ENCODE assay signal across 8 mouse cellular contexts in genomic region chr14:61648685-61649504, GRCm38 (mm10). TPM values are rescaled to one million over a fixed set of nuclear protein-coding genes. Genes with fewer than 3 reads are reported as not detected.
DNase-seq lines count a peak whose midpoint lies in the region; ATAC-seq and TF ChIP-seq lines count a peak whose summit lies in the region.

No protein-coding gene starts in this region.

- TF ChIP-seq CTCF in bone marrow macrophage, adult 2 months (IDR thresholded peaks at IDR 0.05; ENCODE audit: low read depth, low read length), result no peak
- TF ChIP-seq CTCF in embryonic fibroblast, embryonic 13.5 days (IDR thresholded peaks at IDR 0.05; ENCODE audit: borderline replicate concordance, insufficient read depth, low read length), result no peak

- peak overlapping the region; percentile 90 for H3K4me3 ChIP-seq in bone marrow macrophage, adult 2 months (ENCODE audit: insufficient read depth, low read length)
- peak overlapping the region; percentile 100 for H3K4me3 ChIP-seq in embryonic fibroblast, embryonic 13.5 days (ENCODE audit: insufficient read depth, low read length)
- peak overlapping the region; percentile 98 for H3K4me3 ChIP-seq in heart, embryonic 10.5 days
- peak overlapping the region; percentile 94 for H3K4me3 ChIP-seq in kidney, embryonic 15.5 days (replicated peaks)

- 2% methylated on average over 62 of the region's 62 CpGs for WGBS in heart, embryonic 10.5 days
- WGBS in kidney, embryonic 15.5 days, result 2% methylated on average over 62 of the region's 62 CpGs

- no peaks in the 10 kb centered on the region for H3K9me3 ChIP-seq in heart, embryonic 10.5 days
- H3K9me3 ChIP-seq in kidney, embryonic 15.5 days (replicated peaks), result no peaks in the 10 kb centered on the region

- DNase-seq in A20 (ENCODE audit: low read depth, low spot score) (peak; percentile 99), liver (peak; percentile 99)
- peak; percentile 98 for DNase-seq in heart, embryonic 10.5 days (ENCODE audit: low spot score)
- peak; percentile 97 to 99 for DNase-seq in spleen, postnatal 4 days (ENCODE audit: low spot score in 2 of 2)

- H3K27me3 ChIP-seq in heart, embryonic 10.5 days (ENCODE audit: insufficient read depth, poor library complexity, severe bottlenecking), result no peaks in the 10 kb centered on the region
- H3K27me3 ChIP-seq in kidney, embryonic 15.5 days, result no peaks in the 10 kb centered on the region

- H3K36me3 ChIP-seq in heart, embryonic 10.5 days, result no peaks in the 10 kb centered on the region
- H3K36me3 ChIP-seq in kidney, embryonic 15.5 days, result no peaks in the 10 kb centered on the region

- peak overlapping the region; percentile 98 for H3K9ac ChIP-seq in kidney, embryonic 15.5 days

- H3K27ac ChIP-seq in bone marrow macrophage, adult 2 months (ENCODE audit: insufficient read depth, low read depth, low read length), result peak overlapping the region; percentile 70
- peak overlapping the region; percentile 91 for H3K27ac ChIP-seq in embryonic fibroblast, embryonic 13.5 days (ENCODE audit: insufficient read depth, low read length)
- H3K27ac ChIP-seq in heart, embryonic 10.5 days, result peak overlapping the region; percentile 99
- H3K27ac ChIP-seq in kidney, embryonic 15.5 days, result peak overlapping the region; percentile 98

- peak overlapping the region; percentile 69 for H3K4me2 ChIP-seq in kidney, embryonic 15.5 days

- ATAC-seq in kidney, embryonic 15.5 days (replicated peaks; ENCODE audit: low FRiP score), result peak; percentile 94
- ATAC-seq in monocyte, adult 5-6 weeks (replicated peaks; ENCODE audit: insufficient number of reproducible peaks, low FRiP score, low TSS enrichment, poor library complexity, severe bottlenecking), result peak; percentile 81

- no peak for TF ChIP-seq POLR2A in bone marrow macrophage, adult 2 months (IDR thresholded peaks at IDR 0.05; ENCODE audit: borderline replicate concordance, low read depth, low read length)
- peak; percentile 97 for TF ChIP-seq POLR2A in embryonic fibroblast, embryonic 13.5 days (IDR thresholded peaks at IDR 0.05; ENCODE audit: low read depth, low read length)

- H3K4me1 ChIP-seq in bone marrow macrophage, adult 2 months (ENCODE audit: control insufficient read depth, insufficient read depth, low read length), result peaks cover 10% of the 10 kb centered on the region
- no peaks in the 10 kb centered on the region for H3K4me1 ChIP-seq in embryonic fibroblast, embryonic 13.5 days (ENCODE audit: control insufficient read depth, insufficient read depth, low read length)
- peaks cover 4% of the 10 kb centered on the region; the same call in 1 of the 2 replicates for H3K4me1 ChIP-seq in heart, embryonic 10.5 days
- peaks cover 11% of the 10 kb centered on the region; the same call in 1 of the 2 replicates for H3K4me1 ChIP-seq in kidney, embryonic 15.5 days

RNA-seq across cellular contexts. Expression of gene Kcnrg, which starts 41.6 kb away (rescaled TPM):
- not detected in 2 replicates for polyA plus RNA-seq in bone marrow macrophage, adult 2 months (2012; ENCODE audit: insufficient read depth, insufficient read length, missing spikeins)
- 0.39 TPM in 1 of 2 replicates, not detected in the other for polyA plus RNA-seq in embryonic fibroblast, embryonic 13.5 days (2011; ENCODE audit: insufficient read length, low read depth, missing spikeins)
- polyA plus RNA-seq in heart, embryonic 10.5 days (2016; fragmentation: Nextera tagmentation; extraction: Ambion mirVana), result 0.23 and 0.39 TPM in 2 replicates
- polyA plus RNA-seq in kidney, embryonic 15.5 days (2015; fragmentation: Nextera tagmentation; extraction: Ambion mirVana), result 0.57 and 0.72 TPM in 2 replicates
- 0.19 TPM in 1 of 3 replicates, not detected in the others for total RNA-seq in monocyte, adult 5-6 weeks (2017)

RNA-seq across cellular contexts. Expression of gene Trim13, which starts 50.8 kb away (rescaled TPM):
- polyA plus RNA-seq in bone marrow macrophage, adult 2 months (2012; ENCODE audit: insufficient read depth, insufficient read length, missing spikeins), result 6.5 and 6.9 TPM in 2 replicates
- 15.3 and 15.4 TPM in 2 replicates for polyA plus RNA-seq in embryonic fibroblast, embryonic 13.5 days (2011; ENCODE audit: insufficient read length, low read depth, missing spikeins)
- 9.0 and 13.2 TPM in 2 replicates for polyA plus RNA-seq in heart, embryonic 10.5 days (2016; fragmentation: Nextera tagmentation; extraction: Ambion mirVana)
- polyA plus RNA-seq in kidney, embryonic 15.5 days (2015; fragmentation: Nextera tagmentation; extraction: Ambion mirVana), result 16.0 and 16.3 TPM in 2 replicates
- 1.9 to 11.8 TPM (median 8.2 TPM) in 3 replicates for total RNA-seq in monocyte, adult 5-6 weeks (2017)

Comparison
In these comparisons a context has a peak if more than half of its experiments do, and no peak if none do; other contexts are left out.
1. Peak in every context shown above with its lines: DNase-seq, ATAC-seq, H3K4me3 ChIP-seq and H3K27ac ChIP-seq.